Mouse (Mus musculus): ENCODE measurements around the gene Zfp51.
A peak's percentile ranks its signal among the peaks of the same experiment; 100 is the strongest.
"Not testable (repeated sequence)": the region's sequence is repeated elsewhere in the genome, so short reads cannot be mapped to it uniquely, and the experiment has no call there.

The Zfp51 gene

DNA sequence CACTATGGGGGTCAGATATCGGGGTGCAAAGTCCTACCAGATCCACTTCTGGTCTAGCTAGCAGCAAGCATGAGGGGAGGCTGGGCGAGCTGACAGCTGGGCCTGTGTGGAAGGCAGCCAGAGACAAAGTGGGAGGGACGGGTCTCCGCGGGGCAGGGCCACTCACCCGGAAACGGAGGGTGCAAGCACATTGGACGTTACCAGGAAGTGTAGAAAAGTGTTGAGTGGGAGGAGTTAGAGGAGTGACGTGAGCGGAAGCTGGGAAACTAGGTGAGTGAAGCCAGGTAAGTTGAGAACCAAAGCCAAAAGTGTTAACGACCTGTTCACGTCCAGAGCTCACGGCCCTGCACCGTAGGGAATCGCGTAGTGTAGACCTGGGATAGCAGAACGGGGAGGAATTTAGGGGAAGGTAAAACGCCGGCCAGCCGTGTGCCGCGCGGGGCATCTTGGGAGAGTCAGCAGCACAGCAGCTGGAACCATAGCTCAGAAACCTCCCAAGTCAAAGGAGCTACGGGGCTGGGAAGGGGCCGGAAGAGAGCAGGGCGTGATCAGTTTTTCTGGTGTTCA, at the start of gene Zfp51:
Gene Zfp51, plus strand, starts transcription at position 237 of the 567 bp plus-strand sequence.
- DNase-seq (ENCODE audit: low spot score), result peak; percentile 56

DNA sequence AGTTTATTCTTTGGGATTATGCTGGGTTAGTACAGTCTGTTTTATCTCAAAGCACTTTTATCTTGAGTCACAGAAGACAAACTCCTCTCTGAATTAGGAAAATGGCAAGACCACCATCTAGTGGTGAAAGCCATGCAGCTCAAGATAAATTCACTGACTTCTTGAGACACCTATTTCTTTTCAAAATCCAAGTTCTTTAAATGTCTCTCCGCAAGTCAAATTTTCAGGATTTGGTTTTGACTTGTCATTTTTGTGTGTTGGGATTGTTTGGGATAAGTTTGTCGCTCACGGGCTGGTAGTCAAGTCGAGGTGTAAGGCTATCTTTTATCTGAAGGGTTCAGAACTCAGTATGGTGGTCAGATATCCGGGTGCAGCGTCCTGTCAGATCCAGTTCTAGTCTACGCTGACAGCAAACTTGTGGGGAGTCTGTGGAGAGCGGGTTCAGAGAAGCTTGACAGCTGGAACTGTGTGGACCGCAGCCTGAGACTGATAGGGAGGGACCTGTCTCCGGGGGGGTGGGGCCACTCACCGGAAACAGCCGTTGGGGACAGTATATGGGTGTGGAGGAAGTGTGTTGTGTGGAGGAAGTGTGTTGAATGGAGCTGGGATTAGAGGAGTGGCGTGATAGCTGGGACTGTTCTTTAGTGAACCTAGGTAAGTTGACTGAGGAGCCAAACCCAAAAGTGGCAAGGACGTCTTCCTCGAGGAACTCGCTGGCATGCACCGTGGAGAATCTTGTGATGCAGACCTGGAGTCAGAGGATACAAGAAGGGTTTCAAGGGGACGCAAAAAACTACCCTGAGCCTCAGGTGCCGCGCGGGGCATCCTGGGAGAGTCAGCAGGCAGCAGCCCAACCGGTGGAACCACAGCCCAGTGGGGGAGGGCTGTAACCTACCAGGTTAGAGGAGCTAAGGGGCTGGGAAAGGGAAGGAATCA, 27.2 kb upstream of the Zfp51 start, which contains the start of gene Zfp54:
Gene Zfp54, plus strand, starts transcription at position 564 of the 936 bp plus-strand sequence.
- DNase-seq (ENCODE audit: low spot score), result no peak

DNA sequence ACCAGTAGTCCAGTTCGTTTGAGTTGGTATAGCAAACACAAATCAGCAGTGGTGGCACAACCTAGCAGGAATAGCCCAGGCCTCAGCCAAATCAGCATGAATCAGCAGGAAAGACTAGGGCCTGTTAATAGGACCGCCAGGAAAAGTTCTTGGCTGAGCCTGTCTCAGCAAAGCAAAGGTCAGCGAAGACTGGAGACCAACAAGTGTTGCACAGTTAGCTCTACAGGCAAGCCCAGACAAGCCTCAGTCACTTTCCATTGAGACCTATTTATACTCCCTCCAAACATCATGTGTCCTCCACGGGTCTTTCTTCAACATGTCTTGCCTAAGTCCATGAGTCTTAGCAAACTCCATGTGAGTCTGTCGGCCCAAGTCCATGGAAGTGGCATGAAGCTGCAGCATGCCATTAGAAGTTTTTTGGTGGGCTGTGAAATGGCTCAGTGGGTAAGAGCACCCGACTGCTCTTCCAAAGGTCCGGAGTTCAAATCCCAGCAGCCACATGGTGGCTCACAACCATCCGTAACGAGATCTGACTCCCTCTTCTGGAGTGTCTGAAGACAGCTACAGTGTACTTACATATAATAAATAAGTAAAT, 11.3 kb upstream of the Zfp51 start:
- DNase-seq (ENCODE audit: low spot score), result not testable (repeated sequence)

DNA sequence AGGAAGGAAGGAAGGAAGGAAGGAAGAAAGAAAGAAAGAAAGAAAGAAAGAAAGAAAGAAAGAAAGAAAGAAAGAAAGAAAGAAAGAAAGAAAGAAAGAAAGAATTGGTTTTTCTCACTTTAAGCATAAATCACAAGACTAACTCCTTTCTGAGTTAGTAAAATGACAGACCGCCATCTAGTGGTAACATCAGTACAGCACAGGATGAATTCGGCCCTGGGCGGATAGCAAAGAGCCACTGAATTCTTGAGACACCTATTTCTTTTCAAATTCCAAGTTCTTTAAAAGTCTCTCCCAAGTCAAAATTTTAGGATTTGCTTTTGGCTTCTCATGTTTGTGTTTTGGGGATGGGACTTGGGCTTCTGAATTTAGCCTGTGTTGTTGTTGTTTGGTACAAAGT, 505 bp upstream of the Zfp51 start:
- DNase-seq (ENCODE audit: low spot score), result no peak

DNA sequence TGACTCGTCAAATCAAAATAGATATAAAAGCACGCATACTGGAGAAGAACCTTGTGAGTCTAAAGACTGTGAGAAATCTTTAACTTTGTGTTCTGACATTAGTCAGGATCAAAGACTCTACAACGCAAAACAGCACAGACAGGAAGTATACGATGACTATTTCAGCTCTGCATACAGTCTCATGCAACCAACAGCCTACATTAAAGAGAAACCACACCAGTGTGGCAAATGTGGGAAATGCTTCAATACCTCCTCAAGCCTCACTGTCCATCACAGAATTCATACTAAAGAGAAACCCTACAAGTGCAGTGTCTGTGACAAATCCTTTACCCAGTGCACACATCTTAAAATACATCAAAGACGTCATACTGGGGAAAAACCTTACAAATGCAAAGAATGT, 13.4 kb downstream of the Zfp51 start:
- DNase-seq (ENCODE audit: low spot score), result no peak

DNA sequence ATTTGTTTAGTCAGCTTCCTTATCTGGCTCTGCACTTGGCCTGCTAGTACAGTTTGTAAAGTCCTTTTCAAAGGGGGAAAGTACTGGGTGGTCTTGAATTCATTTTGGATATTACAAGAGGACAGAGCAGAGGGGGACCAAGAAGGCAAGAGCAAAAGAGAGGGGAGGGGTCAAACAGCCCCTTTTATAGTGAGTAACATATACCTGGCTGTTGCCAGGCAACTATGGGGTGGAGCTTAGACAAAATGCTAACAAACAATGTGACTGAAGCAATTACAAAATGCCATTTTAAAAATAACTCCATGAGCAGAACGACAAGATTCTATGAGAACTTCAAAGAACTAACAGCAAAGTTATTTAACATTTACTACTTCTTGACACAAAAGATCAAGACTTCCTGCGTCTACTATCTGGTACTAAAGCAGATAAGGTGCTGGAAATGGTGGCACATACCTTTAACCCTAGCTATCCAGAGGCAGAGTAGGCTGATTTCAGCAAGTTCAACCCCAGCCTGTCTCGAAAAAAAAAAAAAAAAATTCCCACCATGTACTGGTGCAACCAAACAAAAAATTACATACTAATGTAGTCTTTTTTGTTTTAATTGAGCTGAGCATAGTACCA, 22.0 kb downstream of the Zfp51 start:
- no peak for DNase-seq (ENCODE audit: low spot score)

DNA sequence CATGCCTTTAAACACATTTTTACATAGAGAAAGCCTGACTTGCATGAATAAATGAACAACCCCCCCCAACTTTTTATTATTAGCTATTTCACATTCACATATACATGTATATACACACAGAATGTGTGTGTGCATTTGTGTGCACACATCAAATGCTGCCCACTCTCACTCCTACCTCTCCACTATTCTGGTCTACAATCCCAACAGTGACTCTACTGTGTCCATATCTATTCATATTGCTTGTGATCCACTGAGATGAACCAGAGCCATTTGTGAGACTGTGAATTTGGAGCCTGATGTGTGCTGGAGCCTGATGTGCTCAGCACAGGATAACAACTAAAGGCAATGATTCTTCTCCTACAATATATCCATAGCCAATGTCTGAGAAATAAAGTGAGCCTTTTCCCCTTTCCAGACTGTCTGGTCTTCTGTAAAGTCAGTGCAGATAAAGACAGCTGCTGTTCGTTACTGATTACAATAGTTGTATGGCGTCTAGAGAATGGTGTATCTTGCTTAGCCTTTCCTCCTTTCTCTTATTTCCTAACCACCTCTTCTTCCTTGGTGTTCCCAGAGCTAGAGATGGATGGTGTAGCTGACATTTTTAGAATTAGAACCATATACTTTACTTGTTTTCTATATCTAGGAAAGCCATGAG, 22.6 kb downstream of the Zfp51 start:
- DNase-seq (ENCODE audit: low spot score), result no peak

DNA sequence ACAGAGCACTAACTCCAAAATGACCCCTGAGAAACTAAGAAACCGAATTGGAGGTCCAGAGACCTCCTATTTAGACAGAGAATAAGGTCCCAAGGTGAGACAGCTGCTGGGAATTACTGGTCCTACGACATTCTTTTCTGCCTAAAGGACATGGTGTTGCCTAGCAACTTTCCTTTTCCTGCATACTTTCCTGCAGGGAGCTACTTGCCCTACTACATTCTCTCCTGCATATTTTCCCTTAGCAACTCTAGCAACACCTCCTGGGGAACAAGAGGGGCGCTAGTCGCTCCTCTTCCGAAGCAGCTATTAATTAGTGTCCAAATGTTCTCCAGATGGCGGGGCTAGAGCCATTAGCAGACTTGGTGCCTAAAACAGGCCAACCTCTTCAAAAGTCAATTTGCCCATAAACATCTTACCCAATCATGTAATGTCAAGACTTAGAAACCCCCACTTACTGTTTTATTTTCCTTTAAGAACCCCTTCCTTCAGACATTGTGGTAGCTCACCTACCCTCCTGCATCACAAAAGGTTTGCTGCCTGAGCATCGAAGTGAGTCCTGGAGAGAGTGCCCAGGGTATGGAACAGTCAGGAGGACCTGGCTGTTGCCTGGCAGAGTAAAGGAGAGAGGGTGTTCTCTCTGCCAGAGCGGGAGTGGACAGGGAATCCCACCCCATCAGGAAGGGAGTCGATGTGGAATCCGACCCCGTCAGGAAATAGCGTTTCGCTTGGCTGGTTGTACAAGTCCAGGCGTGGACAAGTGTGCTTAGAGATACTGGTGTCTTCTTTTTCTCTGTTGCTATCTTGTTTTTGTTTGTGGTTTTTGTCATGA, 23.4 kb downstream of the Zfp51 start:
- no peak for DNase-seq (ENCODE audit: low spot score)

DNA sequence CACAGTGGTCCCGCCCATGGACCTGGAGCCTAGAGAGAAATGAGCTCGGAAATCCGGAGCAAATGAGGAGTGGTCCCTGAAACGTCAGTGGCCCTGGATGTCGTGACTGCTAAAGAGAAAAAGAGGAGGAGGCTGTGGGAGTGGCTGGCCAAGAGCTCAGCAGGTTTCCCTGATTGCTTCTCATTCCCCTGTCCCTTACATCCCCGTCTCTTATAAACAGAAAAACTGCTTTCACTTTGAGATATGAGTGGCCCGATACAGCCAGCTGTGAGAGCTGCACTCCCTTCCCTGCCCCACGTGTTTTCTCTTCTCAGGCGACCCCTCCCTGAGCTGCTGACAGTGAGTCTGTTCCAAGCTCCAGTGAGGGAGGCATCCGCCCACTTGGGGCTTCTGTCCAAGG, 24.6 kb downstream of the Zfp51 start:
- not testable (repeated sequence) for DNase-seq (ENCODE audit: low spot score)

DNA sequence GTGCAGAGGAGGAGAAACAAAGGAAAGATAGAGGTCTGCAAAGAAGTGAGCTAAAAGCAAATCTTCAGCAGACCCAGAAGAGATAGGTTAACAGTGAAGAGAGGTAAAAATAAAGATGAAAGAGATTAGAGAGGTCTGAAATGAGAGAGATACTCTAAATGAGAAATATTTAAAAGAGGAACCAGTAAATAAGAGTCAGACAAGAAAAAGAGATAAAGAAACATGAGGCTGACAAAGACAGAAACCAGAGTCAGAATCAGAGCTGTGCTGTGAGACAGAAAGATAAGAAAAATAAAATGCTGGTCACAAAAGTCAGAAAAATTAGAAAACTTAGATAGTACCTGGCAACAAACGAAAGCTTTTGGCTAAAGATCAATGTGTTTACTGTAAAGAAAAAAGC, 25.1 kb downstream of the Zfp51 start:
- DNase-seq (ENCODE audit: low spot score), result not testable (repeated sequence)

DNA sequence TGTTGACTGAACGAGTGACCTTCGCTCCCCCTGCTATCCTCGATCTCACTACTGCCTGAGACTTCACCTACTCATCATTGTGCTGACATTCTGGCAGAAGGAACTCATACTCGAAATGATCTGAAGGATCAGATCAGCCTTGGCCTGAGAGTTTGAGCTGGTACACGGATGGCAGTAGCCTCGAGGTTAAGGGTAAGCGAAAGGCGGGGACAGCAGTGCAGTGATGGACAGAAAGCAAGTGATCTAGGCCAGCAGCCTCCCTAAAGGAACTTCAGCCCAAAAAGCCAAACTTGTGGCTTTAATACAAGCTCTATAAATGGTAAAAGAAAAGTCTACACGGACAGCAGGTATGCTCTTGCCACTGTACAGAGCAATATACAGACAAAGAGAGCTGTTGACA, 26.2 kb downstream of the Zfp51 start:
- DNase-seq (ENCODE audit: low spot score), result not testable (repeated sequence)

DNA sequence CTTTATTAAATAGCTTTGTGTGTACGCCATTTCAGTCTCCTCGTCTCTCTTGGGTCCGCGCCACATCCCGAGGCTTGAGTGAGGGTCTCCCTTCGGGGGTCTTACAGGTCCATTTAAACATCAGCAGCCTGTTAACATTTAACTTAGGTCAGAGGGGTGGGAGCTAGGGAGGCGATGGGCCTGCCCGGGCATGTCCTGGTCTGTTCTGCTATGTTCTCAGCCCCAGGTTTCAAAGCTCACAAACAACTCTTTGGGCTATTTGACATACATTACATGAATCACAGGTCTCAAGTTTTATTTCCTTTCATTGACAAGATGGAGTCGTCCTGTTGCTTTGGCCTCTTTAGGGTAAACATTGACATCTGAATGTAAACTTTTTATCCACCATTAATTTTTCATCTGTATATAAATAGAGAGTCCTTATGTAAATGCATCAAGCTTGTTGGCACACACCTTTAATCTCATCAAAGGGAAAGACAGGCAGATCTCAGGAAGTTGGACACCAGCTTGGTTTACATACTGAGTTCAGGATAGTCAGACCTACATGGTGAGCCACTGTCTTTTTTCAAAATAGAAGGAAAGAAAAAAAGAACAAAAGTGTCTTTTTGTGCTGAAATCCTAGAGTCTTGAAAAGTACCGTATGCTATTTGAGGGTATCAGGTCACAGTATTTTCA, 28.1 kb downstream of the Zfp51 start:
- DNase-seq (ENCODE audit: low spot score), result not testable (repeated sequence)

DNA sequence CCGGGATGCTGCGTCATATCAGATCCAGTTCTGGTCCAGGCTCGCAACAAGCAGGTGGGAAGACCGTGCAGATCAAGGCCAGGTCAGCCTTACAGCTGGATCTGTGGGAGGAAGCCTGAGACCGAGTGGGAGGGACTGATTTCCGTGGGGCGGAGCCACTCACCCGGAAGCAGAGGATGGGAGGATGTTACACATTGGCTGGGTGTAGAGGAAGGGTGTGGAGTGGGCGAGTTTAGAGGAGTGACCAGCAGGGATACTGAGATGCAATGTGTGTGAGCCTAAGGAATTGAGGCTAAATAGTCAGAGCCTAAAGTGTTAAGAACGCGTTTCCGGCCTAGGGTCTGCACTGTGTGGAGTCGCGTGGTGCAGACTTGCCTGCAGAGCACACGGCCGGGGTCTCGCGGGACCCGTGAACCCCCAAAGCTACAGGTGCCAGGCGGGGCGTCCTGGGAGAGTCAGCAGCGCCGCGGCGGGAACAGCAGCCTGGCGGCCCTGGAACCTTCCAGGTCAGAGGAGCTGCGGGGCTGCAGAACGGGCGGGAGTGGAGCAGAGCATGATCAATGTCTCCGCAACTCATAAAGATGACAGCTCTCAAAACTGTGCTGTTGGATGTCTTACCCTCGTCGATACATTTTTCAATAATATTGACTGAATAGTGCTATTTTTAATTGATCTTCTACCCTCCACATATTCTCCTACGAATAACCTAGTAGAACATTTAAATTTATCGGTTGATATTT, 38.8 kb downstream of the Zfp51 start, which contains the start of gene Zfp53:
Gene Zfp53, plus strand, starts transcription at position 239 of the 740 bp plus-strand sequence.
- DNase-seq (ENCODE audit: low spot score), result peak; percentile 47

DNA sequence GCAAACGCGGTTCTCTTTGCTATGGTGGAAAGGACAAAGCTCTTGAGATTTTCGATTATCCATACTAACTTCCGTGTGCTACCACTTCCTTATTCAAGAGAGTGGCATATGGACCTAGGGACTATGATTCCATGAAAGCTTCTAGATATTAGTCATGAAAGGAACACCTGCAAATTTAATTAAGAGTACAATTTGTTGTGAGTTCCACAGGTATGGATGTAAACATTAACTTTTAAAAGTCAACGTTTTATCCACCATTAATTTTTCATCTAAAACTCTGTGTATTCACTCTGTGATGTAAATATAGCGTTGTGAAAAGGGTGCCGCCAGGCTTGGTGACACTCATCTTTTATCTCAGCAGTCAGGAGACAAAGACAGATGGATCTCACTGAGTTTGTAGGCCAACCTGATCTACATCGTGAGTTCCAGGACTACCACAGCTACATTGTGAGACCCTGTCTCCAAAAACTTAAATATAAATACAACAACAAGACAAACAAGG, 39.4 kb downstream of the Zfp51 start:
- no peak for DNase-seq (ENCODE audit: low spot score)

DNA sequence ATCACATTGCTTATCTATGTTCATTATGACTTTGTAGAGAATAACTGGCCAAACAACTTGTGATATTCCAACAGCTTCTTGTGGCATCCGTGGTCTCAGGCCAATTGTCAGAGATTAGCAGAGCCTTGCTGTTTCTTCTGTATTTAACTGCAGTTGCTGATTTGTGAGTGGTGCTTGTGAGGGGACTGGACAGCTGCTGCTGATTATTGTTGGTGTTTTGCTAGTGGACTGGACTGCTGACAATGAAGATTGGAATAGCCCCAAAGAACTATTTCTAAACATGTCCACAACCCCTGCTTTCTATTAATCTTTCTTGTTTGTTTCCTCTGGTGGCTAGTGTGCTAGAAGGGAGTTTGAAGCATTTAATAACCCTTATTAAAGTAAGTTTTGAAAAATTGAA, 51.2 kb downstream of the Zfp51 start:
- DNase-seq (ENCODE audit: low spot score), result no peak

DNA sequence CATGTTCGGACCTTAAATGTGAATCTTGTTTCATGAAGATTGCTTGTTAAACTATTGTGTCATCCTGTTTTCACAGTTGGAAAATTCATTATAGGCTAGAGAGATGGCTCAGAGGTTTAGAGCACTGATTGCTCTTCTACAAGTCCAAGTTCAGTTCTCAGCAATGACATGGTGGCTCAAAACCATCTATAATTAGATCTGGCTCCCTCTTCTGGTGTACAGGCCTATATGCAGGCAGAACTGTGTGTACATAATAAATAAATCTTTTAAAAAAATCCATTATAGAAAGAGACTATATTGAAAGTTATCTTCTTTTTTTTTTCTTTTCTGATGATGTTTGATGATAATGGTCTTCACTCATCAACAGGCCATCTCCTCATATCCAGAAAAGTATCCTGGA, 54.4 kb downstream of the Zfp51 start:
- DNase-seq (ENCODE audit: low spot score), result no peak

DNA sequence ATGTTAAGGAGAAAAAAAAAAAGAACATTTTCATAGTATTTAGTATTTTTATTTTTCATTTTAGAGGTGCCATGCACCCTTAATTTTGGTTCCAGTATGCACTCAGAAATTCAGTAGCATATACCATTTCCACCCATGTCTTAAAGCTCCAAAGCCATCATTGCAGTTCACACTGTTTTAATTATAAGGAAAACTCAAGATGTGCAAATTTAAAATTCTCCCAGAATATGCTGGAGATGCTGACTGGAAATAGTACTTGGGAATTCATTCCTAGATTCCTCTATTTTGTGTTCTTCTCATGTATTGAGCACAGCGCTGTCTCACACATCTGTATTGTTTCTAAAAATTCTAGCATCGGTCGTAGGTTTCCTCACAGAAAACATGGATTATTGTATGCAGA, 56.1 kb downstream of the Zfp51 start:
- no peak for DNase-seq (ENCODE audit: low spot score)

DNA sequence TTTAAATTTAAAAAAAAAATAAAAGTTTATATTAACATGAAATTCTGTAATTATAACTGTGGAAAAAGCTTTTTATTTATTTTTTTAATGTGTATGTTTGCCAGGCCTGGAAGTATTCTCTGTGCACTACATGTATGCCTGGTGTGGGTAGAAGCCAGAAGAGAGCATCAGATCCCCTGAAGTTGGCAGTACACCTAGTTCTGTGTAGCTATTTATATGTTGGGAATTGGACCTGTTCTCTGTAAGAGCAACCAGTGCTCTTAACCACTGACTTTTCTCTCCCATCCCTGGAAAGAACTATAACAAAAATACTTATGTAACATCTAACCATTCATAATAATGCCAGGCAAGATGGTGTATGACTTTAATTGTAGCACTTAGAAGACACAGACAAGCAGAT, 59.6 kb downstream of the Zfp51 start:
- DNase-seq (ENCODE audit: low spot score), result no peak
